Mouse (Mus musculus): ENCODE measurements at regions not wholly inside any gene's neighbourhood (a gene's known extent, or its start where the extent isn't known, plus 50 kb on each side); places are given as distances from the start of the nearest gene placed in this dataset.

GRCm38 (mm10) chr13:91274131-91274530 is 50.4 kb upstream of the Atg10 start:
- DNase-seq, result no peak

- DNase-seq, result no peak
Measured at GRCm38 (mm10) chr13:91274615-91275014, 50.8 kb upstream of the Atg10 start.

DNA sequence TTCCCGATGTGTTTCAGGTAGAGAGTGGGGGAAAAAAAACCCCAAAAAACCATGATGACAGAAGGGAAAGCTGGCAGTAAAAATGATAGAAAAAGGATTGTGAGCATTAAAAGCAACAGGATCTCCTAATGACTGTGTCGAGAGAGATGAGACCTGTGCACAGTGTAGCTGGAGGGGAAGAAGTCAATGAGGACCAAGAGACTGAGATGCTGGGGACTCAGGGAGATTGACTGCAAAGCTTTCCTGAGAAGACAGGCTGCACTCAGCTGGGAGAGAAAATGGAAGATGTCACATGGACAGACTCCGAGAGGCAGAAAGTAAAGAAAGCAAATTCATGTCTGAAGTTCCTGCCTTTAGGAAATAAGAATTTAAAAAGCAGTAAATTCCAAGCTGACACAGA is 55.7 kb upstream of the Atg10 start:
- DNase-seq, result no peak

DNA sequence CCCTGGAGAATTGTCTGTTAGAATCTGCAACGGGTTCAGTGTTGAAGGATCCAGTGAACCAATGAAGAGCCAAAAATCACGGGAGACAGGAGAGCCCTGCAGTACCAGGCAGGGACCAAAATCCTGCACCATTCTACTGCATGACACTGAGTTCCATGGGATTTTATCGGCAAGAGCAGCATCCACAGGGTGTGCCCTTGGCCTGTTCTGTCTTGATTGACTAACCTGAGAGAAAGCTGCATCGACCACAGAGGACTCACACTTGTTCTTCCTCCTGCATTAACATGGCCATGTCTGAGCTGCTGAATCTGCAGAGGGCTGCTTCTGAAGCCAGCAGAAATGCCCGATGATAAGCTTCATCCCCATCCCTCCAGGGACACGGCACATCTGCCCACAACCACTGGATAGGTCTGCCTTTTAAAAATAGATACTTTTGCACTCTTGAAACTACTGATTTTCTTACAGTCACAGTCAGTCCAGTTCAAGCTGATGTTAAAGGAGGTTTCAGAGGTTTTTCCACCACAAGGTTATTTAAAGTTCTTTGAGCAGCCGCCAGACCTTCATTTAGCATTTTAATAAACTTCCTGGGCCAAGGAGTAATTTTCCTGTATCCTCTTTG is 71.9 kb upstream of the Atg10 start:
- peak in 1 of 2 experiments; percentile 5 for DNase-seq

DNA sequence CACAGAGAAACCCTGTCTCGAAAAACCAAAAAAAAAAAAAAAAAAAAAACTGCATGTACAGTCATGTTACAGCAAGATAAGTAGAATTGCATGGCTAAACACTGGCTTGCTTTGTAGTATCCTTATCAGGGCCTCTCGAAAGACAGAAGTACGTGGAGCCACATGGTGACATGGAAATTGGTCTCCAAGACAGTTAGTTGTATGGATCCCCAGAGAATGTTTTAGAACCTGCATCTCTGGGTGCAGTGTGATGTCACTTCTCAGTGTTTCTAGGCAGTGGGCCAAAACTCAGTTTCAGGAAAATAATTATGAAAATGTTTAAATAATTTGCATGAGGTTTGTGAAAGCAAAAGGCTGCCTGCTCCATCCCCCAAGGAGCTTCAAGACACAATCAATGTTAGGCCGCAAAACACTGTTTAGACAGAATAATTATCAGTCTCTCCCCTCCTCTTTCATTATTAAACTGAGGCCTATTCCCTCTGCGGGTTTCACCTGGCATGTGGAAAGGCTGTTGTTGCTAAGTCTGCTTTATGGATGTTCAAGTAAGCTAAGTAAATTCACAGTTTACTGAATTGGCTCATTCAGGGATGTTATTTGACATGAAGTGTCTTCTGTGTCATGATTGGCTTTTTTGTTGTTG is 72.9 kb upstream of the Atg10 start:
- no peak for DNase-seq

DNA sequence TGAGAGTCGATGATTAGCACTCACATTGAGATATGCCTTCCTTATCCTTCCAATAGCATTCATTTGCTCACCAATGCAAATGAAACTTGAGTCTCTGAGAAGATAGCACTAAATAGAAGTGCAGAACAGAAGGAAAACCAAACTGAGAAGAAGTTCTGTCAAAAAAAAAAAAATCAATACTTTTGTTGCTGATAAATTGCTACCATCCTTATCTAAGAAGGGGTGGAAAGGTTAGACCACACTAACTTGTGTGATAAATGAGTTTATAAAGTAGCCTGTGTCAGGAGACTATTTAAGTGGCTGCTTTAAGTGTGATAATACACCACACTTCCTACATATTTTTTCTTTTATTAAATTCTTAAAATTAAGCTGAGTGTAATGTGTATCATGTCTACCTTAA is 78.1 kb upstream of the Atg10 start:
- DNase-seq, result no peak

GRCm38 (mm10) chr13:91305697-91306405 is 82.1 kb upstream of the Atg10 start:
- DNase-seq, result peak; percentile 13 to 20

- no peak for DNase-seq
Measured at GRCm38 (mm10) chr13:91306545-91306944, 82.8 kb upstream of the Atg10 start.

DNA sequence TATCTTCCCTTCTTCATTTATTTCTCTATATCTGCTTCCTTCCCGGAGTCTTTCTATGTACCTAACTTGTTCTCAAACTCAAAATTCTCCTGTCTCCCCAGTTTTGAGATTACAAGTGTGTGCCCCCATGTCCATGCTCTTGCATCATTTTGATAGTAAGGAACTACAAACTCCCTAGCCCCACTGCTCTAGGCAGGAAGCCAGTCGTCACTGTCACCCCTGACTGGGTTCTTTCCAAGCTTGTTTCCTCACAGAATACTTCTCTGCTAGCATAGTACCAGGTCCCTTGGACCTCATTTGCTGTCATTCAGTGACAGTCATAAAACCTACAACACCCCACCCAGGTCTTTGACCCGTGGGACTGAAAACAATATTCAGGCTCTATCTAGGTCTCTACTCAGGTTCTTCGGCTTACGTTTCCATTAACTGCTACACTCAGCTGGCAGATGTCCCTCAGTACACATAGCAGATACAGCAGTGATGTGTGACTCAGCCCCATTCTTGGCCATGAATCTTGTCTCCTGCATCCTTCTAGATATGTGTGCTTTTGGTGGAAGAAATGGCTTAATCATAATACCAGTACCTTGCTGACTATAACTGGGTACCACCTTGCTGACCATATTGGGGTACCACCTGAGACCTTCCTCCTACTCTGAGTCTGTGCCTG is 89.3 kb upstream of the Atg10 start:
- DNase-seq, result peak in 1 of 2 experiments; percentile 12

GRCm38 (mm10) chr13:91322331-91322730 is 98.6 kb upstream of the Atg10 start:
- no peak for DNase-seq

GRCm38 (mm10) chr13:91326834-91327233 is 103.1 kb upstream of the Atg10 start:
- DNase-seq, result no peak

DNA sequence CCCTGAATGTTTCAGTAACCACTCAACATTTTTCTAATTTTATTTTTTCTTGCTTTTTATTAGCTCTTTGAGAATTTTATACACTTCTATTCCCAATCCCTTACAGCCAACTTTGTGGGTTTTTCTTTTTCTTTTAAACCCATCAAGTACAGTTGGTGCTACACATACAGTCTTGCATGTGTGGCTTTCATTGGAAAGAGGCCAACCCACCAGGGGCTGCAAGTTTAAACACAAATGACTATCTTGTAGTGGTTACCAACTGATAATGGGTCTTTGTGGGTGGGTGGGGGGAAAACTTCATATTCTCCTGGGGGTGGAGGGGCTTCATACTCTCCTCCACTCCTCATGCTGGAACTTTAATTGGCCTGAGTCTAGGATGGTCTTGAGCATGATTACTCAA is 110.5 kb upstream of the Atg10 start:
- DNase-seq, result no peak

- no peak for DNase-seq
Measured at GRCm38 (mm10) chr13:91344139-91344538, 115.9 kb upstream of the Ssbp2 start.

DNA sequence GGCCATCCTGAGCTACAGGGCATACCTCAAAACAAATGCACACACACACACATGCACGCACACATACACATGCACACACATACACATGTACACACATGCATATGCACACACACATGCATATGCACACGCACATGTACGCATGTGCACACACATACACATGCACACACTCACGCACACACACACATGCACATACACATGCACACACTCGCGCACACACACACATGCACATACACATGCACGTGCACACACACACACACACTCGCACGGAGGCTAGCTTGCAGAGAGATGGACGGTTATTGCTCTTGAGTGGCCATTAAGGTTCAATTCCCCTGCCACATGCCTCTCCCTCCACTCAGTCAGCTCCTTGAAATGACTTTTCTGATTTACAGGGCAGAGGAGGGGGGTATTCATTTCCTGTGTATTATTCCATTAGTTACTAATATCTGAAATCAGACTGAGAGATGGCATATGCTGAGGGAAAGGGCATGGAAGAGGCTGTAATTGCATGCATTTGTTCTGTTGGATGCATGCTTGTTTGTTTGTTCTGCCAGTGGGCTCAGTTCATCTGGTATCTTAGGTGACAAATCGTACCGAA is 111.5 kb upstream of the Ssbp2 start:
- DNase-seq, result no peak

DNA sequence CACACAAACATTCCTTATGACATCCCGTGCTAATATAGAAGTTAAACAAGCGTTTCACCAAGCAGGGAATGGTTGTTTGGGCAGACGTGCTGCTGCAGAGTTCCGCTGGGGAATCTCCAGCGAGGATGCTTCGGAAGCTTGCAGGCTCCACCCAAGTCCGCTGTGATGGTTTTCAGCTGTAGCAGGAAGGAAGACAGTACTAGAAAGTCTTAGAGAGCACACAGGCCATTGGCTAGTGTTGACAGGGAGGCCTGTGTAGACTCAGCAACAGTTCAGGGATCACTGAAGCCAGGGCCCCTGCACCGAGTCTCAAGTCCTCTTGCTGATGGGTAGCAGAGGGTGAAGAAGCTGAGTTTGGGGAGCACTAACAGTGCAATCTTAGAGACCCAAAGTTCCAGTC is 107.8 kb upstream of the Ssbp2 start:
- DNase-seq, result no peak

GRCm38 (mm10) chr13:91356516-91356915 is 103.6 kb upstream of the Ssbp2 start:
- no peak for DNase-seq

GRCm38 (mm10) chr13:91360121-91360520 is 100.0 kb upstream of the Ssbp2 start:
- DNase-seq, result no peak

DNA sequence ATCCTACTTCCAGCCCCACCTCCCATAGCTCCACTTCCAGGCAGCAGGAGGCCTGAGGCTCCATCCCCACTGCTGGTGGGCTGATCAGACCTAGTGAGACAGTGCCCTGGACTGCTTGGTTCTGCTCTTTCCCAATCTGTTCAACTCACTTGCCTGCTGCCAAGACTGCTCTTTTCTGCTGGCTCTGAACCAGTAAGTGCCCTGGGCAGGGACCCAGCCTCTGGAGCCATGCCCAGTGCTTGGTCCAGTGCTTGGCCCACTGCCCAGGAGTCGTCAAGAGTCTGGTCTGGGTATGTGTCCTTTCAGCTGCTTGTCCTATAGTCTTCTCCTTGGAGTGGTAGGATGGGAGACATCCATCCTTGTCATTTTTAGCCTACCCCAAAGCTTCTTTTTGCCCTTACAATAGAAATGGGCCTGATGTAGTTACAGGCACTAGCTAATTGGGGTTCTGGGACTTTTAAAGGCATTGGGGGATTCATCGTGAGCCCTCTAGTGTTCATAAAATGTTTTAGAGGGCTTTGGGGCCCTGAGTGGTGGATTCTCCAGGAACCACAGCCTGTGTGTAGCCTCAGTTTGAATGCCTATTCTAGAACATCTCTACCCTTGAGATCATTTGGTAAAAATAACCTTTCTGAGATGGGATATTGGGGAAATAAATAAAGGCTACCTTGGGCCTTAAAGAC is 94.7 kb upstream of the Ssbp2 start:
- DNase-seq, result peak; percentile 94

DNA sequence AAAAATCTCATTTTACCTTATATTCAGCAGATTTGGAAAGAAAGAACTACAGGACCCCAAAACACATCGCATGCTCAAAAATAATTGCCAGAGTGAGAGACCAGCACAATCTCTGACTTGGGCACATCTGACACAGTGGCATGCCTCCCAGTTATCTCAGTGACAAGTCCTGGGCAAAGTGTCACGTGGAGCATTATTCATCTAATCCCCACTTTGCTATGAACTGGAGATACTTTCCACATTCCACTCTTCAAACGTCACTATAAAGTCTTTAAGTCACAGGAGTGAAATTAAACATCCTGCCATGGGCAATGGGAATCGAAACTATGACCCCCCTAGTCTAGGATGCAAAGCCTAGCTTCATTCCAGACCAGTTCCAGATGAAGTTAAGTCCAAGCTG is 93.5 kb upstream of the Ssbp2 start:
- DNase-seq, result no peak

DNA sequence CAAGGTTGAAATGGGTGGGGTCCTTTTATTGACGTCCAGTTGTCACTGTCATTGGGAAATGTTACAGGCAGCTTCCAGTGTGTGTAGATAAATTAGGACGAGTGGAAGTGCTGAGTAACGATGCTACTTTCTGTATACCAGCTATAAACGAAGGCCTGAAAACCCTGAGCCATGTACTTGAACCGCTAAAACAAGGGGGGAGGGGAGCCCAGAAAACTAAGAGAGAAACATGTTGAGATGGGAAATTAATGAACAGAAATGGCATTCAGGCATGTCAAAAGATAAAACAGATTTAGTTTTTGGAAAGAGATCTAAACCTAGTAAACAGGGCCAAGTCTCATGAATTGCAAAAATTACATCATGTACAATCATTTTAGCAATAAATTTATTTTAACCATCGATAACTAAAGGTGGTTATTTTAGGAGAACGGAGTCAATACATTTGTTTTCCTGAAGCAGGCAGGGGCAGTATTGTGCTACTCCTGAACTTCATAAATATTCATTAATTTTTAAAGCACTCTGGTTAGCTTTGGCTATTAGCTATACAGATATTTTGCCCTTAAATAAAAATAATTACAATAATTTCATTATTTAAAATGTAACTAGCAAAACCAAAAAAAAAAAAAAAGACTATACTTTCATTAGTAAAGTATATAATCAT is 92.1 kb upstream of the Ssbp2 start:
- no peak for DNase-seq

GRCm38 (mm10) chr13:91368664-91369063 is 91.4 kb upstream of the Ssbp2 start:
- no peak for DNase-seq

DNA sequence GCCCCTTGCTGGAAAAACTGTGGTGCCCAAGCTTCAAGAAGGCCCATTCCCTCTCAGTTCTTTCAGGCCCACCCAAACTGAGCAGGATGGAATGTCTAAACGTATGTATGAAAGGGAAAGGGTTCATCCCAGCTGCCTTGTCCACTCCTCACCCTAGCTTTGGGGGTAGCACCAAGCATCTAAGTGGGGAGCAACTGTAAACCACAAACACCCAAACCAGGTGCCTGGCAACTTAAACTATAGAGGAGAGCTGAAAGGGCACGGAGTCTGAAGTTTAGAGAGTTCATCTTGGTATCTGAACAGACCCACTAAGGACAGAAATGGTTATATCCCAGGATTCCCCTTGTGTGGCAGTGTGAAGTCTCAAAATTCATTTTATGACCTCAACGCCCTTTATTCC is 90.1 kb upstream of the Ssbp2 start:
- DNase-seq, result no peak

All from adrenal gland, postnatal 36 days (tissue).